Mouse (Mus musculus): ENCODE data around the gene Rrp1b. TPM values are rescaled to one million over a fixed set of nuclear protein-coding genes. Genes with fewer than 3 reads are reported as not detected.

Rrp1b gene
- polyA plus RNA-seq, 1 experiment, result 21.0 TPM

GRCm38 (mm10) chr17:32049914-32050313, 14.0 kb downstream of the Rrp1b start:
- Histone ChIP-seq H3K36me3 (ENCODE audit: control insufficient read depth, insufficient read depth) (peaks cover 82% of the 10 kb centered on the region), H3K79me2 (ENCODE audit: control insufficient read depth, insufficient read depth) (peaks cover 27% of the 10 kb centered on the region), H3K79me3 (ENCODE audit: low read depth) (peaks cover 17% of the 10 kb centered on the region), H3ac (ENCODE audit: control insufficient read depth, insufficient read length, low read depth) (no peak overlapping the region), H3K27me3 (ENCODE audit: control insufficient read depth, insufficient read depth, insufficient read length) (no peaks in the 10 kb centered on the region), H3K4me3 (ENCODE audit: insufficient read depth, poor library complexity, severe bottlenecking) (no peak overlapping the region)
- no peak for TF ChIP-seq FOSL1 (IDR thresholded peaks at IDR 0.05; ENCODE audit: insufficient read depth, low read length, poor library complexity, severe bottlenecking)
- TF ChIP-seq MYOD1 (IDR thresholded peaks at IDR 0.05; ENCODE audit: control insufficient read depth, insufficient read length, low read depth), result no peak
- TF ChIP-seq MAX (IDR thresholded peaks at IDR 0.05), result no peak
- no peak for TF ChIP-seq CEBPB (IDR thresholded peaks at IDR 0.05; ENCODE audit: low read depth)
- TF ChIP-seq CTCF (IDR thresholded peaks at IDR 0.05; ENCODE audit: control insufficient read depth, insufficient read depth, insufficient read length), result no peak
- TF ChIP-seq USF1 (IDR thresholded peaks at IDR 0.05; ENCODE audit: low read depth), result no peak
- no peak for TF ChIP-seq MYOG (IDR thresholded peaks at IDR 0.05; ENCODE audit: control insufficient read depth, extremely low read depth, insufficient read length)

- peaks cover 82% of the 10 kb centered on the region for H3K36me3 ChIP-seq (ENCODE audit: control insufficient read depth, insufficient read depth)
- TF ChIP-seq MYOG (IDR thresholded peaks at IDR 0.05; ENCODE audit: control insufficient read depth, extremely low read depth, insufficient read length), result no peak
- no peak for TF ChIP-seq MAX (IDR thresholded peaks at IDR 0.05)
- TF ChIP-seq FOSL1 (IDR thresholded peaks at IDR 0.05; ENCODE audit: insufficient read depth, low read length, poor library complexity, severe bottlenecking), result no peak
- TF ChIP-seq MYOD1 (IDR thresholded peaks at IDR 0.05; ENCODE audit: control insufficient read depth, insufficient read length, low read depth), result no peak
- no peak overlapping the region for H3K4me3 ChIP-seq (ENCODE audit: insufficient read depth, poor library complexity, severe bottlenecking)
- H3K79me3 ChIP-seq (ENCODE audit: low read depth), result peaks cover 10% of the 10 kb centered on the region
- peaks cover 20% of the 10 kb centered on the region for H3K79me2 ChIP-seq (ENCODE audit: control insufficient read depth, insufficient read depth)
- no peaks in the 10 kb centered on the region for H3K27me3 ChIP-seq (ENCODE audit: control insufficient read depth, insufficient read depth, insufficient read length)
- no peak overlapping the region for H3ac ChIP-seq (ENCODE audit: control insufficient read depth, insufficient read length, low read depth)
Observed at GRCm38 (mm10) chr17:32050609-32051008, 14.7 kb downstream of the Rrp1b start.

GRCm38 (mm10) chr17:32052237-32053080, 16.6 kb downstream of the Rrp1b start:
- Histone ChIP-seq H3ac (ENCODE audit: control insufficient read depth, insufficient read length, low read depth) (no peak overlapping the region), H3K36me3 (ENCODE audit: control insufficient read depth, insufficient read depth) (peaks cover 79% of the 10 kb centered on the region), H3K79me3 (ENCODE audit: low read depth) (peaks cover 3% of the 10 kb centered on the region), H3K27me3 (ENCODE audit: control insufficient read depth, insufficient read depth, insufficient read length) (no peaks in the 10 kb centered on the region), H3K79me2 (ENCODE audit: control insufficient read depth, insufficient read depth) (peaks cover 5% of the 10 kb centered on the region), H3K4me3 (ENCODE audit: insufficient read depth, poor library complexity, severe bottlenecking) (no peak overlapping the region)
- TF ChIP-seq MYOG (IDR thresholded peaks at IDR 0.05; ENCODE audit: control insufficient read depth, extremely low read depth, insufficient read length), result no peak
- TF ChIP-seq CEBPB (IDR thresholded peaks at IDR 0.05; ENCODE audit: low read depth), result no peak
- no peak for TF ChIP-seq MAX (IDR thresholded peaks at IDR 0.05)
- TF ChIP-seq MYOD1 (IDR thresholded peaks at IDR 0.05; ENCODE audit: control insufficient read depth, insufficient read length, low read depth), result no peak
- TF ChIP-seq CTCF (IDR thresholded peaks at IDR 0.05; ENCODE audit: control insufficient read depth, insufficient read depth, insufficient read length), result no peak
- no peak for TF ChIP-seq USF1 (IDR thresholded peaks at IDR 0.05; ENCODE audit: low read depth)
- no peak for TF ChIP-seq FOSL1 (IDR thresholded peaks at IDR 0.05; ENCODE audit: insufficient read depth, low read length, poor library complexity, severe bottlenecking)

- H3ac ChIP-seq (ENCODE audit: control insufficient read depth, insufficient read length, low read depth), result no peak overlapping the region
- peaks cover 77% of the 10 kb centered on the region for H3K36me3 ChIP-seq (ENCODE audit: control insufficient read depth, insufficient read depth)
- H3K79me3 ChIP-seq (ENCODE audit: low read depth), result no peaks in the 10 kb centered on the region
- TF ChIP-seq FOSL1 (IDR thresholded peaks at IDR 0.05; ENCODE audit: insufficient read depth, low read length, poor library complexity, severe bottlenecking) (no peak), MAX (IDR thresholded peaks at IDR 0.05) (no peak), CTCF (IDR thresholded peaks at IDR 0.05; ENCODE audit: control insufficient read depth, insufficient read depth, insufficient read length) (no peak), CEBPB (IDR thresholded peaks at IDR 0.05; ENCODE audit: low read depth) (no peak), MYOD1 (IDR thresholded peaks at IDR 0.05; ENCODE audit: control insufficient read depth, insufficient read length, low read depth) (no peak), USF1 (IDR thresholded peaks at IDR 0.05; ENCODE audit: low read depth) (no peak), MYOG (IDR thresholded peaks at IDR 0.05; ENCODE audit: control insufficient read depth, extremely low read depth, insufficient read length) (no peak)
- no peak overlapping the region for H3K4me3 ChIP-seq (ENCODE audit: insufficient read depth, poor library complexity, severe bottlenecking)
- no peaks in the 10 kb centered on the region for H3K79me2 ChIP-seq (ENCODE audit: control insufficient read depth, insufficient read depth)
- H3K27me3 ChIP-seq (ENCODE audit: control insufficient read depth, insufficient read depth, insufficient read length), result no peaks in the 10 kb centered on the region
Observed at GRCm38 (mm10) chr17:32053677-32054076, 17.8 kb downstream of the Rrp1b start.

GRCm38 (mm10) chr17:32057843-32058242, 21.9 kb downstream of the Rrp1b start:
- no peak overlapping the region for H3K4me3 ChIP-seq (ENCODE audit: insufficient read depth, poor library complexity, severe bottlenecking)
- H3ac ChIP-seq (ENCODE audit: control insufficient read depth, insufficient read length, low read depth), result no peak overlapping the region
- TF ChIP-seq FOSL1 (IDR thresholded peaks at IDR 0.05; ENCODE audit: insufficient read depth, low read length, poor library complexity, severe bottlenecking), result no peak
- TF ChIP-seq CEBPB (IDR thresholded peaks at IDR 0.05; ENCODE audit: low read depth), result no peak
- TF ChIP-seq USF1 (IDR thresholded peaks at IDR 0.05; ENCODE audit: low read depth), result no peak
- TF ChIP-seq CTCF (IDR thresholded peaks at IDR 0.05; ENCODE audit: control insufficient read depth, insufficient read depth, insufficient read length), result no peak
- TF ChIP-seq MAX (IDR thresholded peaks at IDR 0.05), result no peak
- no peaks in the 10 kb centered on the region for H3K27me3 ChIP-seq (ENCODE audit: control insufficient read depth, insufficient read depth, insufficient read length)
- H3K79me2 ChIP-seq (ENCODE audit: control insufficient read depth, insufficient read depth), result no peaks in the 10 kb centered on the region
- H3K79me3 ChIP-seq (ENCODE audit: low read depth), result no peaks in the 10 kb centered on the region
- peaks cover 82% of the 10 kb centered on the region for H3K36me3 ChIP-seq (ENCODE audit: control insufficient read depth, insufficient read depth)
